Mouse (Mus musculus) stomach, postnatal 0 days (tissue): Measurements from ENCODE around the gene Etv5.

Source experiments
- CTCF ChIP-seq: IDR thresholded peaks from 2 replicates; pipeline ENCODE4 v1.5.1; 2016; ENCODE audit warnings: antibody characterized with exemption, low read depth, mild to moderate bottlenecking, moderate library complexity
- EP300 ChIP-seq: optimal IDR thresholded peaks from 2 replicates; pipeline ENCODE3; 2016; ENCODE audit warnings: antibody characterized with exemption

DNA sequence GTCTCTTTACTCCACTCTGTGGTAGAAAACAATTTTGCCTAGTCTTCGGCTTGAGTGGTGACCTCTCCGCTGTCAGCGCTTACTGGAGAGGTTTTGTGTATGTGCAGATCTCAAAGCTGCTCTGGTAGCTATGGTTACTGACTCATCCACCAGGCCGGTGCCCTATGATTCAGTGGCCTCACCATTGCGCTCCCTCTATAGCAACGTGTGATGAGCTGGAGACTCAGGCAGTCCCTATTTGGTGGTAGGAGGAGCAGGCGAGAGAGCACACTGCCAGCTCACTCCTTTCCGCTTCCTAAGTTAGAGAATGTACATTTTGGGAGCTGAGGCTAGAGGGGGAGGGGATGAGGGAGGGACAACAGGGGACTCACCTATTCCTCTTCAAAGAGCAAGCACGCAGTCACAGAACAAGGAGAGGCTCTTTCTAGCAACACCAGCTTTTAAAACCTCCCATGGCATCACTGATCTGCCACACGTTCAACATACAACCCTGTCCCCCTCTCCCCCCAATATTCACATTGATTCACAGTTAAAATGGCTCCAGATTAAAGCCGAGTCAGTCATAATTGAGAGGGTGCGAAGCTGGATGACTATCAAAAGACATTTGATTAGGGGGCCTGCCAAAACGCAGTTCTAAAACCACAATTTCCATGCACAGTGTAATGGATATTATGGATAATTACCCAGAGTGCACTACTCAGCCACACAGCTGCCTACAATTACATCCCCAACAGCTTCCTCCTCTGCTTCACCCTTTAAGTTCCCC is 50.2 kb downstream of the Etv5 start:
- no peak for TF ChIP-seq CTCF
- no peak for TF ChIP-seq EP300
